Mouse (Mus musculus) cerebellum, adult (tissue): ENCODE measurements at regions not wholly inside any gene's neighbourhood (a gene's known extent, or its start where the extent isn't known, plus 50 kb on each side); places are given as distances from the start of the nearest gene placed in this dataset.

Source experiments
- ATAC-seq: cut with Nextera tagmentation; 2 replicates; pipeline ENCODE4 v1.9.2; 2017; ENCODE audit warnings: mild to moderate bottlenecking, moderate library complexity, mixed read lengths; ENCODE audit not compliant: insufficient number of reproducible peaks, low FRiP score, low TSS enrichment

GRCm38 (mm10) chr13:47948098-47948865 is 312.7 kb upstream of the Id4 start:
- ATAC-seq: no peak

- no peak for ATAC-seq
Observed at GRCm38 (mm10) chr13:47950456-47950855, 310.6 kb upstream of the Id4 start.

GRCm38 (mm10) chr13:47951043-47951442 is 310.0 kb upstream of the Id4 start:
- no peak for ATAC-seq

GRCm38 (mm10) chr13:47952946-47953345 is 308.1 kb upstream of the Id4 start:
- no peak for ATAC-seq

GRCm38 (mm10) chr13:47953776-47954175 is 307.3 kb upstream of the Id4 start:
- no peak for ATAC-seq

- no peak for ATAC-seq
Observed at GRCm38 (mm10) chr13:47955504-47955903, 305.5 kb upstream of the Id4 start.

- ATAC-seq: no peak
Observed at GRCm38 (mm10) chr13:47957662-47958061, 303.4 kb upstream of the Id4 start.

- no peak for ATAC-seq
Observed at GRCm38 (mm10) chr13:47974216-47974615, 286.8 kb upstream of the Id4 start.

GRCm38 (mm10) chr13:47974756-47975515 is 286.1 kb upstream of the Id4 start:
- ATAC-seq: no peak

GRCm38 (mm10) chr13:47998495-47998894 is 262.5 kb upstream of the Id4 start:
- ATAC-seq: no peak

- no peak for ATAC-seq
Observed at GRCm38 (mm10) chr13:47999399-47999798, 261.6 kb upstream of the Id4 start.

- ATAC-seq: no peak
Observed at GRCm38 (mm10) chr13:48003126-48003525, 257.9 kb upstream of the Id4 start.

- no peak for ATAC-seq
Observed at GRCm38 (mm10) chr13:48013336-48013750, 247.7 kb upstream of the Id4 start.

GRCm38 (mm10) chr13:48015296-48015695 is 245.7 kb upstream of the Id4 start:
- no peak for ATAC-seq

- no peak for ATAC-seq
Observed at GRCm38 (mm10) chr13:48016051-48016450, 245.0 kb upstream of the Id4 start.

GRCm38 (mm10) chr13:48016606-48017005 is 244.4 kb upstream of the Id4 start:
- ATAC-seq: no peak

GRCm38 (mm10) chr13:48017649-48018048 is 243.4 kb upstream of the Id4 start:
- 0 out of 2 replicates have a peak, but pooled peaks have one; percentile 16 for ATAC-seq

GRCm38 (mm10) chr13:48018606-48019005 is 242.4 kb upstream of the Id4 start:
- no peak for ATAC-seq

- ATAC-seq: no peak
Observed at GRCm38 (mm10) chr13:48022958-48023615, 237.9 kb upstream of the Id4 start.

- ATAC-seq: peak; percentile 75
Observed at GRCm38 (mm10) chr13:48027775-48028489, 233.1 kb upstream of the Id4 start.
